Mouse (Mus musculus): ENCODE results near the gene Rnf144b.

DNA sequence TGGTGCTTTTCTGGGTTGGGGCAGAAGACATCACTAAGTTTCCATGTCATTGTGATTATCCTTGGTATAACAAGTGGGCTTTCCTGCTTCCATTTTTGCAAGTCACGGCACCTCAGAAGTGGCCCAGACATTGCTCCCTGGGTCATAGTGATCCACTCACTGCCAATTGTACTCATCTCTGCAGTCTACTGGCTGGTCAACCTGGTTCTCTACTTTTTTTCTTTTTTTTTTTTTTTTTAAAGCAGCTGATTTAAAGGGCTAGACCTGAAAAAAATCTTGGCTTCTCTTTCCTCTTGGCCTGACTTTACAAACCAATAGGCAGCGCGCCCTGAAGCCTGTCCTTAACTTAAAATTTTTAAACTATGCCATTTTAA, 102.9 kb downstream of the Rnf144b start:
- no peak for TF ChIP-seq POLR2A (IDR thresholded peaks at IDR 0.05; ENCODE audit: extremely low read depth, insufficient read depth, low read length)
- TF ChIP-seq CTCF (IDR thresholded peaks at IDR 0.05; ENCODE audit: extremely low read depth, insufficient read depth, low read length), result no peak
